Mouse (Mus musculus): ENCODE measurements around the gene Sorcs1.
A peak's percentile ranks its signal among the peaks of the same experiment; 100 is the strongest.

Gene Sorcs1

GRCm38 (mm10) chr19:50422928-50423327, 255.5 kb downstream of the Sorcs1 start:
- no peak for DNase-seq (ENCODE audit: low spot score in 2 of 2)

DNA sequence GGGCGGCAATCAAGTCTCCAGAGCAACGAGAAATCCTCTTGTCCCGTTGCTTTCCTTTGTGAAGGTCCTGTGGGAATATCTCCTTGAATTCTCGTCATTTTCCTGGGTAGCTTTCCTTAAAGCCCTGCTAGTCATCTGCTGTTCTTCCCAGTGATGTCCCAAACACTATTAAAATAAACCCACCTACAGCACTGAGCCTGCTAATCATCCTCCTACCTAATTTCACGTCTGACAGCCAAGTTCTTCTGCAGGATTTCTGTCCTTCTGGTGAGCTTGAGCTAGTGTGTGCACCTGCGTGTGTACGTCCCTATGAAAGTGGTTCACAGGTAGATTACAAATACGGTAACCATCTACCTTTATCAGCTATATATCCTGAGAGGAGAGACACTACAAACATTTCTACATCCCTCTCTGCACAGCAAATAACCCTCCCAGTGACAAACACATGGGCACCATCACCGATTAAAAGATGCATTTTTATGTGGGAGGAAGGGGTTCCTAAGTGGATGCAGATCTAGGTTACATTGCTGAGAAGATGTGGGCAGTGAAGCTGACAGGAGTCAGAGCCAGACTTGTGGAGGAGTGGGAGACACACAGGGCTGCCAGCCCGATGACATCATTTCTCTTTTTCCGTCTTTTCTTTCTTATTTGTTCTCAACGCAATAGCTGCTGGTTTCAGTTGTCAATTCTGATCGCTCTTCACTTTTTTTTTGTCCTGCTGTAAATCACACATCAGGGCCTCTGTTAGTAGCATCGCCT, 259.3 kb downstream of the Sorcs1 start:
- DNase-seq (ENCODE audit: low spot score in 2 of 2), result no peak

DNA sequence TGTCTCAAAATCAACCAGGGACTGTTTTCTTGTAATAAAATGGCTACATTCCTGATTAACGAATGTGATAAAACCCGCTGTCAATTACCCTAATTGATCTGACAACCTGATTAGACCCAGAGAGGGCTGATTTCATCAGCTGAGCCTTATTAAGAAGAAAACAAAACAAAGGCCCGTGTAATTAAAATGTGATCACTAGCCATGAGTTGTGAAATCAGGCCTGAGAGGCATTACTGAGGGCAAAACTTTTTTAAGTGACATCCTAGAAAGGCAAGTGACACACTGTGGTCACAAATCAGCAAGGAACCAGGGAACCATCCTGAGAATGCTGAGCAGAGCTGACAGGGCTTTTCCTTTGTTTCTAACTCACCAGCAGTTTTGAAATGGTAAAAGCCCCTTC, 267.9 kb downstream of the Sorcs1 start:
- no peak for DNase-seq (ENCODE audit: low spot score in 2 of 2)

DNA sequence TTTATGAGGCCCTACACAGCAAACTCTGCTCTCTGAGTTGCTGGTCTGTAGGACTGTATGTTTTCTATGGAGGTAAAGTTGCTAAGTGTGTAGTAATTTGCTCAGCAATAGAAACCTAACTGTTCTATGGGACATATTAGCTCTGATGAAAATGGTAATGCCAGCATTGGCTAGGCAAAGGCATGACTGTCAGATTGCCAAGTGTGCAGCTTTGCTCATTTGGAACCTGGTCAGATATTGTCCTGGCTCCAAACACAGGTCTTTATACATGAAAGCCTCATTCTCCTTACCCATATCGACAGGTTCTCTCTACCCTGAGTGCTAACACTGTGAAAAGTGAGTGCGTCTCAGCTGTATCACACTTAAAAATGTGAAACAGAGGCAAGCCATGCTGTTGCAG, 280.1 kb downstream of the Sorcs1 start:
- DNase-seq (ENCODE audit: low spot score in 2 of 2), result no peak

- no peak for DNase-seq (ENCODE audit: low spot score in 2 of 2)
Measured at GRCm38 (mm10) chr19:50395731-50396130, 282.7 kb downstream of the Sorcs1 start.

DNA sequence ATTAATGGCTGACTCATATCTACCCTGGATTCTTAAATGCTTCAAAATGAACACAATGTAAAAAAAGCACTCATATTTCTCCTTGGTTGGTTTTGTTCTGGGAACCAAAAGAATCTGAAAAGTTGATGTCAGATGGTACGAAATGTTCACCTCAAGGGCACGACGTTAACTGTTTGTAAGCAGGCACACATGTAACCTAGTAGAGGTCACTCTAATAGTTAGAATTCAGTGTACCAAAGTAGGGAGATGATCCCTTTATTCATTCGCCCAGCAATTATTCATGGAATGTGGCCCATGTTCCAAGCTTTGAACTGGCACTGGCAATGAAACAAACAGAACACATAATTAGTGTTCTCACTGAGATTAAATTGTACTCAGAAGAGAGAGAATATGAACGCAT, 284.3 kb downstream of the Sorcs1 start:
- DNase-seq (ENCODE audit: low spot score in 2 of 2), result no peak

GRCm38 (mm10) chr19:50389925-50390552, 288.4 kb downstream of the Sorcs1 start:
- no peak for DNase-seq (ENCODE audit: low spot score in 2 of 2)

DNA sequence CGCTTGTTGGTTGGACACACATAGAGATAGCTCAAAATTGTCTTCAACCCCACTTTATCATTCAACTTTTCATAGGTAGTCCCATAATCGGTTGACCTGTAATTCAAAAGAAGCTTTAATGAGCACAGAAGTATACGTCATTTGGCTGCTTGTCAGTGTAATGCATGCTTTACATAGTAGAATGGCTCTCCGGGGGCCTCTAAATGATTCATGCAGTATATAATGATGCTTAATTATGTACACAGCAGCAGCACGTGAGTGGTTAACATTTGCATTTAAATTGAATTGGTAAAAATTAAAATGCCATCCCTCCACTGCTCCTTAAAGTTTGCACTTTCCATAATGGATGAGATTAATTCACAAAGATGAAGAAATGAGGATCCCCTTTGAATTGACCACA, 299.5 kb downstream of the Sorcs1 start:
- no peak for DNase-seq (ENCODE audit: low spot score in 2 of 2)

GRCm38 (mm10) chr19:50374751-50375150, 303.7 kb downstream of the Sorcs1 start:
- DNase-seq (ENCODE audit: low spot score in 2 of 2), result no peak

- DNase-seq (ENCODE audit: low spot score in 2 of 2), result no peak
Measured at GRCm38 (mm10) chr19:50366446-50366845, 312.0 kb downstream of the Sorcs1 start.

DNA sequence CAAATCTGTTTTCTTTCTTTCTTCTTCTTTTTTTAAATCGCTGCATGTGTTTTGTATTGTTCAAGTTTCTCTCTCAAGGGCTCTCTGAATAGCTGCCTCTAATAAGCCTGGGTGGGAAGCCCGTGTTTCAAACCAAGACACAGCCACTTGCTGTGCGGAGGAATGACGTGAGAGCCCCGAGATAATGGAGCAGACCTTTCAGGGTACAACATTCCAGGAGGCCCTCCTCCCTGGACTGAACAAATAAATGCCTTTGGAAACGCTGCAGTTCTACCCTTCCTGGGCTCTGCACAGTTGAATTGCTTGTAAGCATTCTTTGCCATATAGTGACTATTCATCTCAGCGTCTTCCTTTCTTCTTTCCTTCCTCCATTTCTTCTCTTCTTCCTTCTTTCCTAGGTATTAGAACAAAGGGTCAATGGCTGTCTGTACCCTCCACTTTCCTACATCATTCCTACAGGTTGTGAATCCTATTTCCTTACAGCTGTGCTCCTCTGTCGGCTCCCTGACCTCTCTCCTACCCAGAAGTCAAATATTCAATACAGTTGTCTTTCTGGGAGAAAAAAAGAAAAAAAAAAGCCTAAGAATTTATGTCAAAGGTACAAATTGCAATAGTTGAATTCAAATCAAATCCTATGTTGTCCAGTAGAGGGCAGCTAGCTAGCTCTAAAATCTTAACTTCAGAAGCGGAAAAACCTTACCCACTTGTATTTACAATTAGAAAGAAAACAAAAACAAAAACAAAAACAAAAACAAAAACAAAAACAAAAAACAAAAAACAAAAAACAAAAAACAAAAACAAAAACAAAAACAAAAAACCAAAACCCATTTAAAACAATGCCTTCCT, 315.6 kb downstream of the Sorcs1 start:
- no peak for DNase-seq (ENCODE audit: low spot score in 2 of 2)

DNA sequence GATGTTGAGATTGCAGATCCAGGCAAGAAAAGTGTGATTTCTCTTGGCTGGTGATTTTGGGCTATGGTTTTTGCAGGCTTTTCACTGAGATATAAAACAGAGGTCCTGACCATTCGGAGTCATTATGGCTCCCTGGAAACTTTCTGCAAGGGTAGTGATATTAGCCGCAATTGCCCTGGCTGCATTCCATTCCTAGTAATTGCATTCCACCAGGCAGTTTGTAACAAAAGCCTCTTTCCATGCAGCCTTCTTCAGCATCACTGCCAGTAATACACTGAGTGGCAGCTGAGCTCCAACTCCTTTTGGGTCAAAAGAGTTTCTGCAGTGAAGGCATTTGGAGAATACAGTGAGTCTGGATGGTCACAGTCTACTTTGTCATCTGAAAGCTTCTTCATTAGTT, 319.9 kb downstream of the Sorcs1 start:
- DNase-seq (ENCODE audit: low spot score in 2 of 2), result no peak

DNA sequence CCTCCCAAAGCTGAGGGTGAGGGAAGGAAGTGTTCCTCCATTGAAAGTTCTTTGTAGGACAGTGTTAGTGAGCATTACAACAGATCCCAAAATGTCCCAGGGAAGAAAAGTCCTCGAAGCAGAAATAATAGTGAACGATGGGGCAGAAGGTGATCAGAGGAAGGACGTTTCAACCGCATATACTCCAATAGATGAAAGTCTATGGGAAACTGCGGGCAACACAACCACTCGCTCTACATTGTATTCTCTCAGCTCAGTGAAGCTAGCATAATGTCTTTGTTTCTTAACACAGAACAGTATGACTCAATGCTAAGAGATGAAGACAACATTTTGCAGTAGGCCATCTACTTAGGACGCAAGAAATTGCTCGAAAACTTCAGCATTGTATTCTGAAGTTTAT, 339.2 kb downstream of the Sorcs1 start:
- no peak for DNase-seq (ENCODE audit: low spot score in 2 of 2)

- DNase-seq (ENCODE audit: low spot score in 2 of 2), result no peak
Measured at GRCm38 (mm10) chr19:50336751-50337150, 341.7 kb downstream of the Sorcs1 start.

DNA sequence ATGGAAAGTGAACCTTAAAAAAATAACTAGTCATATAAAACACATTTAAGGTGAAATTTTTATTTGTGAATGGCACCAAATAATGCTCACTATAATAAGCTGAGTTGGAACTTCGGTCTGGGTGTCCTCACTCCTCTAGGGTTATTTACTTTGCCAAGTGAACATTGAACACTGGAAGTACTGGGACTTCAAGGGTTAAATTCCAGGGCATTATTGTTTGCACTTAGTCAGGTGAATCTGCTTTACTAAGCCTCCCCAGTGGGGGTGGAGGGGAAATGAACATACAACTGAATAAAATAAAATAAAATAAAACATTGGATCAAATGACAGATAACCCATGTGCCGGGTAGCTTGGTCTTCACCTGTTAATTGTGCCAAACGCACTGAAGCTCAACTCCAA, 347.3 kb downstream of the Sorcs1 start:
- no peak for DNase-seq (ENCODE audit: low spot score in 2 of 2)

GRCm38 (mm10) chr19:50327804-50328203, 350.6 kb downstream of the Sorcs1 start:
- no peak for DNase-seq (ENCODE audit: low spot score in 2 of 2)

- DNase-seq (ENCODE audit: low spot score in 2 of 2), result no peak
Measured at GRCm38 (mm10) chr19:50326151-50326550, 352.3 kb downstream of the Sorcs1 start.

- DNase-seq (ENCODE audit: low spot score in 2 of 2), result no peak
Measured at GRCm38 (mm10) chr19:50325686-50326085, 352.8 kb downstream of the Sorcs1 start.

GRCm38 (mm10) chr19:50307046-50307445, 371.4 kb downstream of the Sorcs1 start:
- no peak for DNase-seq (ENCODE audit: low spot score in 2 of 2)

- DNase-seq (ENCODE audit: low spot score in 2 of 2), result no peak
Measured at GRCm38 (mm10) chr19:50294205-50294604, 384.2 kb downstream of the Sorcs1 start.

DNA sequence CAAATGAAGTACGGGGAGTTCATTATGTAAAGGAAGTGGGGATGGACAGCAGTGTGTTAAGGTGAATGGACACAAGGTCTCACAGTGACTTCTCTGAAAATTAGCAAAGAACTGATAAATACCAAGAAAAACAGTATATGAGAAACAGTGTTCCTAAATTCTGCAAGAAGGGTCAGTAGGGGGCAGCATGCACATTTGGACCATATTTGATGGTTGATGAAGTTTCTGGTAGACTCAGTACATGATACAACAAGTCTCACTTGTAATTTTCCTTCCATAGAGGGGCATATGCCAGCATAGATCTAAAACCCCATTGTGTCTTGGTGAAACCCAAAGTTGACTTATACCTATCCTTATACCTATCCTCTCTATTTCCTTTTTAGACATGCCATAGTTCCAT, 414.0 kb downstream of the Sorcs1 start:
- no peak for DNase-seq (ENCODE audit: low spot score in 2 of 2)

GRCm38 (mm10) chr19:50258718-50259413, 419.6 kb downstream of the Sorcs1 start:
- peak in 1 of 2 experiments; percentile 17 for DNase-seq (ENCODE audit: low spot score in 2 of 2)
